Mouse (Mus musculus) sigmoid colon, adult 10 weeks (tissue): ENCODE data around the gene Tet1. TPM values are rescaled to one million over a fixed set of nuclear protein-coding genes. Genes with fewer than 3 reads are reported as not detected.

Source experiments
- polyA plus RNA-seq: library from polyadenylated mRNA; stranded (reverse); fragments of 350-450 nt; fragmentation: Illumina TruSeq; extraction: RNeasy Lipid Tissue Mini Kit (QIAGEN cat#74804); gene quantifications from one replicate; pipeline ENCODE4 v1.2.3, GENCODE M21; 2014; ENCODE audit warnings: low read depth, low replicate concordance

The Tet1 gene
- 1.7 TPM for polyA plus RNA-seq

DNA sequence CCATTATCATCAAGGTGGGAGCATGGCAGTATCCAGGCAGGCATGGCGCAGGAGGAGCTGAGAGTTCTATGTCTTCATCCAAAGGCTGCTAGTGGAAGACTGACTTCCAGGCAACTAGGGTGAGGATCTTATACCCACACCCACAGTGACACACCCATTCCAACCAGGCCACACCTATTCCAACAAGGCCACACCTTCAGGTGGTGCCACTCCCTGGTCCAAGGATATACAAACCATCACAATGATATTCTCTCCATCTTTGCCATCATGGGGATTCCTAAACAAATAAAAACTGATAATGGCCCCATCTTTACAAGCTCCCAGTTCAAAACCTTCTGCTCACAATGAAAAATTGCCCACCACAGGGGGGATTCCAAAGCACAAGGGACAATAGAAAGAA is at the start of gene Tet1:
Tet1 (minus strand) TSS at position 101 of the 400 bp plus-strand sequence.

DNA sequence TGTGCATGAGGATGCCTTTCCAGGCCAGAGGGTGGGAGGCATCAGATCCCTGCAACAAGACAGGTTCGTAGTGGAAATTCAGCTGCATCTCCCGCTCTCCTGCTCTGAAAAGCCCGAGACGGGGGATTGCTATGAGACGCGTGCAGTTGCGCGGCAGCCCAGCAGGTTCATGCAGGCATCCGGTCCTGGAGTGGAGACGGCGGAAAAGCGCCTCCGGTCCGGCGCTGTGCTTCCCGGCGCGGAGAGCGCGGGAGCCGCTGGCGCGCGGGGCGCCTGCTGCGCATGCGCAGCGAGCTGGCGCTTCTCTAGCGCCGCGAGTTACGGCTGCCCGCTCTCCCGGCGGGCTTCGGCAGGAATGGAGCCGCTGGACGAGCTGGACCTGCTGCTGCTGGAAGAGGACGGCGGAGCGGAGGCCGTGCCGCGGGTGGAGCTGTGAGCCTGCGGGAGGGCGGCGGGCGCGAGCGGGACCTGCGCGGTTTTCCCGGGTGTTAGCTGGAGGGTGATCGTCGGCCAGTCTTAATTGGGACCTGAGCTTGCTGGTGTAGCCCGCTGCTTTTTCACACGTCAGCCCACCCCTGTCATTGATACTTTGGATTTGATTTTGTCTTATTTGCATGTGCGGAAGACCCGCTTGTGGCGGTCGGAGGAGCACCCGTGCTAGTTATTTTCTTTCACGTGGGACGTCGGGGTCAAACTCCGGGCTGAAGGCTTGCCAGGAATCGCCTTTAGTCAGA is 38.1 kb upstream of the Tet1 start, which contains the start of gene Dna2:
Dna2 (plus strand) TSS at position 289 of the 734 bp plus-strand sequence.

DNA sequence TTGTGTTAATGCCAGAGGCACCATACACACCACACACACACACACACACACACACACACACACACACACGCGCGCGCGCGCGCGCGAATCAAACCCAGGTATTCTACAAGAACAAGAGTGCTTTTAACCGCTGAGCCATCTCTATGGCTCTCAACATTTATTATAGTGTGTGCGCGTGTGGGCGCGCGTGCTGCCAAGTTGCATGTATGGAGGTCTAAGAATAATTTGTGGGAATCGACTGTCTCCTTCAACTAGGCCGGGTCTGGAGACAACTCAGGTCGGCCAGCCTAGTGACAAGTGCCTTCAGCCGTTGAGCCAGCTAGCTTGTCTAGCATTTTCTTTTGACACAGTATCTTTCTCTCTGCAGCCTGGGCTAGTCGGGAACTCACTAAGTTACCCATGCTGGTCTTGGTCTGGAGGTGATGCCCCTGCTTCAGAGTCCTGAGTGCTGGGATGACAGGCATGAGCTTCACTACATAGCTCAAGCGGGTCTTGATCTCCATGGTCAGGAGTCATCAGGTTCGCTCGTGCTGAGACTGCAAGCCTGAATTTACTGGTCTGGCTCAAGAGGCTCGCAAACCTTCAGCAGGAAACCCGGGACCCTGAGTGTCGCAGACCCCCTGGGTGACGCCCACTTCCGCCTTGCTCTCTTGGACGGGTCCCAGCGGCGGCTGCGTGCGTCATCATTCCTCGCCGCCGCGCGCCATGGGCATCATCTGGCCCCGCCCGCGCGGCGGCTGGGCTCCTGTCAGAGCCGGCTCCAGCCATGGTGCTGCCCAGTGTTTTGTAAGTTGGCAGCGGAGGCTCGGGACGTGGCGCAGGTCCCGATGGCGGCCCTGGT is 11.3 kb upstream of the Tet1 start, which contains the start of gene Slc25a16:
Slc25a16 (plus strand) TSS at position 709 of the 841 bp plus-strand sequence.

DNA sequence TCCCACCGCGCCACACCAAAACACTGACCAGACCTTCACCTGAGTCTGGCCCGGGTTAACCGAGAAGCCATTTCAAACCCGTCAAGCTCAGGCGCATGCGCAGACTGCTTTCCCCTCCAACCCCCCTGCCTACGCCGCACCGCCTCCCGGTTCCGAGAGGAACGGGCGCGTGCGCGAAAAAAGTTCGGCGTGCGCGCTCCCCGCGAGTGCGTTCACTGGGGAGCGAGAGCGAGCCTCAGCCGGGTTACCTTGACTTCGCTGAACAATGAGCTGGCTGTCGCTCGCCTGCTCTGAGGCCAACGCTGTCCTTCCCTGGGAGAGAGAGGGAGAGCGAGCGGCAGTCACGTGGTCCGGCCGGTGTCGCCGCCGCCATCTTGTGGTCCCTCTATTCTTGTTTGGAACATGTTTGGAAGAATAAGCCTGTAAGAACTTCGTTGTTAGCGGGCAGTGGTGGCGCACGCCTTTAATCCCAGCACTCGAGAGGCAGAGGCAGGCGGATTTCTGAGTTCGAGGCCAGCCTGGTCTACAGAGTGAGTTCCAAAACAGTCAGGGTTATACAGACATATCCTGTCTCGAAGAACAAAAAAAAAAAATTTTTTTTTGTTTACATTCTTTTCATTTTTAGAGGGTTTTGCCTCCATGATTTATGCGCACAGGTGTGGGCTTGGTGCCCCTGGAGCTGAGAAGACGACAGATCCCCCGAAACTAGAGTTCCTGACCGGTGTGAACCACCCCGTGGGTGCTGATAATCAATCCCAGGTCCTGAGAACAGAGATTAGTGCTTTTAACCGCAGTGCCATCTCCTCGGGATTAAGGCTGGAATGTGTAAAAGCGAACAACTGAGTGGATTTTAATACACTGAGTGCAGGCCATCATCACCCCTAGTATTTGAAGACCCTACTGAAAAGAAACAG is 116.4 kb downstream of the Tet1 start, which contains the start of gene Ccar1:
Ccar1 (minus strand) TSS at position 110 of the 914 bp plus-strand sequence.

Other genes with a start within 250 kb of the Tet1 start
- gene Stox1, start 182.9 kb downstream of the Tet1 start, polyA plus RNA-seq: 0.95 TPM
- gene Ccar1, start 116.7 kb downstream of the Tet1 start, polyA plus RNA-seq: 230 TPM
- gene Slc25a16, start 11.6 kb upstream of the Tet1 start, polyA plus RNA-seq: 52.0 TPM
- gene Dna2, start 38.0 kb upstream of the Tet1 start, polyA plus RNA-seq: 6.8 TPM
- gene Rufy2, start 71.2 kb upstream of the Tet1 start, polyA plus RNA-seq: 28.5 TPM
- 124 TPM for gene Hnrnph3, start 115.2 kb upstream of the Tet1 start, polyA plus RNA-seq
- 16.8 TPM for gene Pbld2, start 115.3 kb upstream of the Tet1 start, polyA plus RNA-seq
- 4.4 TPM for gene Pbld1, start 151.2 kb upstream of the Tet1 start, polyA plus RNA-seq
- gene Atoh7, start 190.7 kb upstream of the Tet1 start, polyA plus RNA-seq: not detected